Mouse (Mus musculus): ENCODE data around the gene Zfp677. TPM values are rescaled to one million over a fixed set of nuclear protein-coding genes. Genes with fewer than 3 reads are reported as not detected.
"Not testable (repeated sequence)": the region's sequence is repeated elsewhere in the genome, so short reads cannot be mapped to it uniquely, and the experiment has no call there.

Zfp677 gene
- total and polyA plus RNA-seq, 2 experiments: 0.09 to 0.74 TPM

DNA sequence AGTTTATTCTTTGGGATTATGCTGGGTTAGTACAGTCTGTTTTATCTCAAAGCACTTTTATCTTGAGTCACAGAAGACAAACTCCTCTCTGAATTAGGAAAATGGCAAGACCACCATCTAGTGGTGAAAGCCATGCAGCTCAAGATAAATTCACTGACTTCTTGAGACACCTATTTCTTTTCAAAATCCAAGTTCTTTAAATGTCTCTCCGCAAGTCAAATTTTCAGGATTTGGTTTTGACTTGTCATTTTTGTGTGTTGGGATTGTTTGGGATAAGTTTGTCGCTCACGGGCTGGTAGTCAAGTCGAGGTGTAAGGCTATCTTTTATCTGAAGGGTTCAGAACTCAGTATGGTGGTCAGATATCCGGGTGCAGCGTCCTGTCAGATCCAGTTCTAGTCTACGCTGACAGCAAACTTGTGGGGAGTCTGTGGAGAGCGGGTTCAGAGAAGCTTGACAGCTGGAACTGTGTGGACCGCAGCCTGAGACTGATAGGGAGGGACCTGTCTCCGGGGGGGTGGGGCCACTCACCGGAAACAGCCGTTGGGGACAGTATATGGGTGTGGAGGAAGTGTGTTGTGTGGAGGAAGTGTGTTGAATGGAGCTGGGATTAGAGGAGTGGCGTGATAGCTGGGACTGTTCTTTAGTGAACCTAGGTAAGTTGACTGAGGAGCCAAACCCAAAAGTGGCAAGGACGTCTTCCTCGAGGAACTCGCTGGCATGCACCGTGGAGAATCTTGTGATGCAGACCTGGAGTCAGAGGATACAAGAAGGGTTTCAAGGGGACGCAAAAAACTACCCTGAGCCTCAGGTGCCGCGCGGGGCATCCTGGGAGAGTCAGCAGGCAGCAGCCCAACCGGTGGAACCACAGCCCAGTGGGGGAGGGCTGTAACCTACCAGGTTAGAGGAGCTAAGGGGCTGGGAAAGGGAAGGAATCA, 39.4 kb downstream of the Zfp677 start, which contains the start of gene Zfp54:
Gene Zfp54, plus strand, starts transcription at position 564 of the 936 bp plus-strand sequence.
- H3K79me2 ChIP-seq (ENCODE audit: control insufficient read depth, insufficient read depth, low read length): no peaks in the 10 kb centered on the region; the same call in 1 of the 2 replicates
- H3K27ac ChIP-seq (replicated peaks; ENCODE audit: insufficient read depth, low read depth, low read length): peak within 1 kb of the TSS; percentile 78
- H3K36me3 ChIP-seq (ENCODE audit: control insufficient read depth, insufficient read depth, low read length): 0 out of 2 replicates have a peak, but pooled peaks cover 2% of the 10 kb centered on the region
- TF ChIP-seq CTCF (IDR thresholded peaks at IDR 0.05; ENCODE audit: low read depth, low read length) (peak; percentile 66), POLR2A (IDR thresholded peaks at IDR 0.05; ENCODE audit: extremely low read depth, insufficient read depth, low read length) (0 out of 2 replicates have a peak, but pooled peaks have one; percentile 22)
- under 1% methylated on average over 22 of the region's 22 CpGs for WGBS
- H3K9ac ChIP-seq (ENCODE audit: low read depth, low read length): peak within 1 kb of the TSS; percentile 73
- DNase-seq (ENCODE audit: extremely low read depth, low read depth, low spot score): peak; percentile 81
- peak within 1 kb of the TSS; percentile 65 for H3K4me3 ChIP-seq (ENCODE audit: insufficient read depth, low read depth, low read length)
- H3K27me3 ChIP-seq (ENCODE audit: control insufficient read depth, insufficient read depth, low read length): no peaks in the 10 kb centered on the region
- no peaks in the 10 kb centered on the region for H3K4me1 ChIP-seq (ENCODE audit: control insufficient read depth, insufficient read depth, low read length)

DNA sequence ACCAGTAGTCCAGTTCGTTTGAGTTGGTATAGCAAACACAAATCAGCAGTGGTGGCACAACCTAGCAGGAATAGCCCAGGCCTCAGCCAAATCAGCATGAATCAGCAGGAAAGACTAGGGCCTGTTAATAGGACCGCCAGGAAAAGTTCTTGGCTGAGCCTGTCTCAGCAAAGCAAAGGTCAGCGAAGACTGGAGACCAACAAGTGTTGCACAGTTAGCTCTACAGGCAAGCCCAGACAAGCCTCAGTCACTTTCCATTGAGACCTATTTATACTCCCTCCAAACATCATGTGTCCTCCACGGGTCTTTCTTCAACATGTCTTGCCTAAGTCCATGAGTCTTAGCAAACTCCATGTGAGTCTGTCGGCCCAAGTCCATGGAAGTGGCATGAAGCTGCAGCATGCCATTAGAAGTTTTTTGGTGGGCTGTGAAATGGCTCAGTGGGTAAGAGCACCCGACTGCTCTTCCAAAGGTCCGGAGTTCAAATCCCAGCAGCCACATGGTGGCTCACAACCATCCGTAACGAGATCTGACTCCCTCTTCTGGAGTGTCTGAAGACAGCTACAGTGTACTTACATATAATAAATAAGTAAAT, 55.4 kb downstream of the Zfp677 start:
- H3K4me1 ChIP-seq (ENCODE audit: control insufficient read depth, insufficient read depth, low read length); H3K79me2 ChIP-seq (ENCODE audit: control insufficient read depth, insufficient read depth, low read length); H3K4me3 ChIP-seq (ENCODE audit: insufficient read depth, low read depth, low read length); H3K36me3 ChIP-seq (ENCODE audit: control insufficient read depth, insufficient read depth, low read length); H3K27me3 ChIP-seq (ENCODE audit: control insufficient read depth, insufficient read depth, low read length); H3K27ac ChIP-seq (replicated peaks; ENCODE audit: insufficient read depth, low read depth, low read length); H3K9ac ChIP-seq (ENCODE audit: low read depth, low read length): not testable (repeated sequence)
- DNase-seq (ENCODE audit: extremely low read depth, low read depth, low spot score): peak; percentile 83
- WGBS: 63% methylated on average over 9 of the region's 9 CpGs

Other genes with a start within 250 kb of the Zfp677 start
- gene Vmn1r234, start 157.7 kb upstream of the Zfp677 start, total RNA-seq (2014; rRNA removed): not detected in 2 replicates
- not detected in 2 replicates for gene Vmn1r234, start 157.7 kb upstream of the Zfp677 start, polyA plus RNA-seq (2012; rRNA removed)
- gene Vmn1r235, start 127.3 kb upstream of the Zfp677 start, total RNA-seq (2014; rRNA removed): not detected in 2 replicates
- gene Vmn1r235, start 127.3 kb upstream of the Zfp677 start, polyA plus RNA-seq (2012; rRNA removed): not detected in 2 replicates
- gene Vmn1r236, start 100.8 kb upstream of the Zfp677 start, total RNA-seq (2014; rRNA removed): not detected in 2 replicates
- gene Vmn1r236, start 100.8 kb upstream of the Zfp677 start, polyA plus RNA-seq (2012; rRNA removed): not detected in 2 replicates
- gene Vmn1r237, start 71.9 kb upstream of the Zfp677 start, total RNA-seq (2014; rRNA removed): not detected in 2 replicates
- not detected in 2 replicates for gene Vmn1r237, start 71.9 kb upstream of the Zfp677 start, polyA plus RNA-seq (2012; rRNA removed)
- gene Zfp54, start 39.5 kb downstream of the Zfp677 start, total RNA-seq (2014; rRNA removed): 2.1 and 2.8 TPM in 2 replicates
- 0.29 and 0.66 TPM in 2 replicates for gene Zfp54, start 39.5 kb downstream of the Zfp677 start, polyA plus RNA-seq (2012; rRNA removed)
- 3.8 and 4.4 TPM in 2 replicates for gene Zfp51, start 66.6 kb downstream of the Zfp677 start, total RNA-seq (2014; rRNA removed)
- 0.28 and 0.50 TPM in 2 replicates for gene Zfp51, start 66.6 kb downstream of the Zfp677 start, polyA plus RNA-seq (2012; rRNA removed)
- 3.8 and 4.3 TPM in 2 replicates for gene Zfp53, start 105.2 kb downstream of the Zfp677 start, total RNA-seq (2014; rRNA removed)
- 0.95 and 1.2 TPM in 2 replicates for gene Zfp53, start 105.2 kb downstream of the Zfp677 start, polyA plus RNA-seq (2012; rRNA removed)
- 0.94 and 1.3 TPM in 2 replicates for gene Zfp52, start 151.8 kb downstream of the Zfp677 start, total RNA-seq (2014; rRNA removed)
- not detected in 2 replicates for gene Zfp52, start 151.8 kb downstream of the Zfp677 start, polyA plus RNA-seq (2012; rRNA removed)
- gene Zfp948, start 183.3 kb downstream of the Zfp677 start, total RNA-seq (2014; rRNA removed): 3.0 and 3.4 TPM in 2 replicates
- 0.37 and 0.51 TPM in 2 replicates for gene Zfp948, start 183.3 kb downstream of the Zfp677 start, polyA plus RNA-seq (2012; rRNA removed)

All from liver, adult 2 months (tissue).